Mouse (Mus musculus): ENCODE measurements around the gene Mmgt2. TPM values are rescaled to one million over a fixed set of nuclear protein-coding genes. Genes with fewer than 3 reads are reported as not detected.

The Mmgt2 gene
- polyA plus RNA-seq, 1 experiment = 8.6 TPM

DNA sequence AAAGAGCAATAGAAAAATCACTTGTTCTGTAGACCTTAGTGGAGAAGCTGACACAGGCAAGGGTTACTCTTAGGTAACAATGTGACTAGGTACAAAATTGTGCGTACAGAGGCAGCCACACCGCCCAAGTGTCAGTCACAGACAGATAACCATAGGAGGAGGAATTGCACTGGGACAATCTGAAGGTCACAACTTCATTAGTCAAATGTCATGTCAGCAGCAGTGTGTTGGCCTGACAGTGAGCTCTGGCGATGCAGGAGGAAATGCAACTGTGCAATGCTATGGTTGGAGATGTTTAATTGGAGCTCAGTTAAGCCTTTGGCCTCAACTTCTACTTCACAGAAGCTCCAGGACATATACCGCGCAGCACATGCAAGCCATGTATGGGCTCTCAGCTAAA lies 62.2 kb downstream of the Mmgt2 start:
- no peak for TF ChIP-seq POLR2A (IDR thresholded peaks at IDR 0.05; ENCODE audit: control insufficient read depth, low read depth, low read length)
- TF ChIP-seq CTCF (IDR thresholded peaks at IDR 0.05; ENCODE audit: control insufficient read depth, insufficient read depth, insufficient replicate concordance, low read depth, low read length) = no peak
- Histone ChIP-seq H3K4me3 (ENCODE audit: control insufficient read depth, low read depth, low read length) (no peak overlapping the region), H3K27me3 (ENCODE audit: control insufficient read depth, insufficient read depth, low read length) (no peaks in the 10 kb centered on the region), H3K4me1 (ENCODE audit: control insufficient read depth, insufficient read depth, low read length) (no peaks in the 10 kb centered on the region), H3K27ac (ENCODE audit: control insufficient read depth, insufficient read depth, low read depth, low read length) (no peak overlapping the region), H3K36me3 (ENCODE audit: control insufficient read depth, insufficient read depth, low read length) (no peaks in the 10 kb centered on the region)

Other genes with a start within 250 kb of the Mmgt2 start
- gene Pigl, start 190.2 kb upstream of the Mmgt2 start, polyA plus RNA-seq (2012; rRNA removed) = 5.7 and 5.8 TPM in 2 replicates
- 73.7 and 76.2 TPM in 2 replicates for gene Ncor1, start 190.1 kb upstream of the Mmgt2 start, polyA plus RNA-seq (2012; rRNA removed)
- 874 and 878 TPM in 2 replicates for gene Cenpv, start 109.4 kb upstream of the Mmgt2 start, polyA plus RNA-seq (2012; rRNA removed)
- gene Ubb, start 97.5 kb upstream of the Mmgt2 start, polyA plus RNA-seq (2012; rRNA removed) = 5,144 and 5,757 TPM in 2 replicates
- gene Trpv2, start 74.2 kb upstream of the Mmgt2 start, polyA plus RNA-seq (2012; rRNA removed) = 0.67 and 0.97 TPM in 2 replicates
- gene Lrrc75a, start 141 bp upstream of the Mmgt2 start, polyA plus RNA-seq (2012; rRNA removed) = 6.8 and 8.0 TPM in 2 replicates
- 2.0 and 2.7 TPM in 2 replicates for gene Zfp287, start 83.2 kb downstream of the Mmgt2 start, polyA plus RNA-seq (2012; rRNA removed)
- gene Gm10428, start 104.4 kb downstream of the Mmgt2 start, polyA plus RNA-seq (2012; rRNA removed) = not detected in 2 replicates
- 7.8 and 8.1 TPM in 2 replicates for gene Zfp286, start 140.8 kb downstream of the Mmgt2 start, polyA plus RNA-seq (2012; rRNA removed)
- gene Trim16, start 171.6 kb downstream of the Mmgt2 start, polyA plus RNA-seq (2012; rRNA removed) = 0.19 and 0.28 TPM in 2 replicates
- gene Fbxw10, start 198.4 kb downstream of the Mmgt2 start, polyA plus RNA-seq (2012; rRNA removed) = 76.5 and 90.8 TPM in 2 replicates
- 21.3 and 25.5 TPM in 2 replicates for gene Tvp23b, start 230.8 kb downstream of the Mmgt2 start, polyA plus RNA-seq (2012; rRNA removed)